Mouse (Mus musculus) CH12.LX (cell line): ENCODE data around the gene Tsks.

Source experiments
- CTCF ChIP-seq, 2 experiments: IDR thresholded peaks in 1 of 2; conservative IDR thresholded peaks in 1 of 2; 2 replicates each; pipeline ENCODE4 v1.5.1; 2011 to 2012; ENCODE audit warnings: low read depth in 2 of 2, low read length in 2 of 2, improper control_type of control experiment in 1 of 2, inconsistent platforms in 1 of 2, mild to moderate bottlenecking in 1 of 2, moderate library complexity in 1 of 2
- EP300 ChIP-seq: IDR thresholded peaks from 2 replicates; pipeline ENCODE4 v1.6.1; 2011; ENCODE audit warnings: low read length, improper control_type of control experiment
- MXI1 ChIP-seq: IDR thresholded peaks from 2 replicates; pipeline ENCODE4 v1.6.1; 2011; ENCODE audit warnings: mild to moderate bottlenecking, low read depth, low read length, improper control_type of control experiment
- RCOR1 ChIP-seq: conservative IDR thresholded peaks from 2 replicates; pipeline ENCODE4 v1.6.1; 2012; ENCODE audit warnings: low read depth, mild to moderate bottlenecking, inconsistent platforms, low read length, improper control_type of control experiment

DNA sequence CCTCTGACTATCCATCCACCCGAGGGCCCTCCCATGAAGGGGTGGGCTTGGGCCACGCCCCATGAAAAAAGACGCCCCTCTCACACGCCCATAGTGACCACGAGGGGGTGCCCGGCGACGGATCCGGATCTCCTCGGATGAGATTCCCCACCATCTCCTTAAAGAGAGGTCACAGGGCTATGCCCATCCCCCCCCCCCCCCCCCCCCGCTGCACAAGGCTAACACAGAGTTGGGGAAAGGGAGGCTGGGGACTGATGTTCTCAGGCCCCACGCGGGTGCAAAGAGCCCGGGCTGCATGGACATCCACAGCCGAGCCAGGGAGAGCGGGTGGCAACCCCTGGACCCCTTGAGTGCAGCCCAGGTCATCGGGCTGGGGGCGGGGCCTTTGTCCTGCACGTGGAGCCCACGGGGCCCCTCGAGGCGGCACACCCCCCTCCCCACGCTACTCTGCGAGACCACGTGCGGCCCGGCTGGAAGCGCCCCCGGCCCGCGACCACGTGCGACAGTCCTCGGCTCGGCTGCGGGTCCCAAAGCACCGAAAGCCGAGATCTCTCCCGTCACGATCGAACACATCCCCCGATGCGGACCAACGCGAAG is 42.7 kb downstream of the Tsks start:
- TF ChIP-seq EP300 = no peak
- TF ChIP-seq MXI1 = peak; percentile 94
- TF ChIP-seq RCOR1 = no peak
- TF ChIP-seq CTCF (conservative IDR thresholded peaks at IDR 0.05 in 1 of 2, IDR thresholded peaks at IDR 0.05 in 1 of 2; ENCODE audit: low read depth in 2 of 2, low read length in 2 of 2) = peak in 1 of 2 experiments; percentile 50; a peak in 2 of 4 replicates
